Mouse (Mus musculus) CH12.LX (cell line): ENCODE measurements around the gene Cphx3.
"Not testable (repeated sequence)": the region's sequence is repeated elsewhere in the genome, so short reads cannot be mapped to it uniquely, and the experiment has no call there.

Experiments used
- JUND ChIP-seq: conservative IDR thresholded peaks from 2 replicates; pipeline ENCODE4 v1.6.1; 2011; ENCODE audit warnings: low read depth, low read length, improper control_type of control experiment
- MAFK ChIP-seq: IDR thresholded peaks from 2 replicates; pipeline ENCODE4 v1.6.1; 2011; ENCODE audit warnings: low read length, improper control_type of control experiment; ENCODE audit not compliant: insufficient replicate concordance
- POLR2A ChIP-seq: IDR thresholded peaks from 2 replicates; pipeline ENCODE4 v1.6.1; 2011; ENCODE audit warnings: low read depth, mild to moderate bottlenecking, improper control_type of control experiment, low read length
- RCOR1 ChIP-seq: conservative IDR thresholded peaks from 2 replicates; pipeline ENCODE4 v1.6.1; 2012; ENCODE audit warnings: low read depth, mild to moderate bottlenecking, inconsistent platforms, low read length, improper control_type of control experiment

DNA sequence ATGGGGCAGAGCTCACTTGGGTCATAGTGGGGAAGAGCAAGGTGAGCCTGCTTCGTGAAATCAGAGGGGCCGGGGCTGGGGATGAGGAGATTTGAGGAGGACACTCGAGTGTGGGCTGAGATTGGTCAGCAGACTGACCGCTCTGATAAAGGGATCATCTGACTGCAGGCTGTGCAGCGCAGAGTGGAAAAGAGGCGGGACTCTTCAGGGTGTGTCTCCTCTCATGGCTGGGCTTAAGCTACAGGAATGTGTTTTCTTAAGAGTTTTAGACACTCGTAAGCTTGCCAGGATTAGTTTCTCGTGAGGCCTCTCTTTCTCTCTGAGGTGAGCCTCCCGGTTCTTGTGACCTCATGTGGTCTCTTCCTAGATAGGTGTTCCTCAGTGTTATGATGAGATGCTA lies 79.1 kb downstream of the Cphx3 start:
- TF ChIP-seq JUND, MAFK, POLR2A, RCOR1: not testable (repeated sequence)
